ENCODE assay signal across 8 mouse cellular contexts in the genomic region with DNA sequence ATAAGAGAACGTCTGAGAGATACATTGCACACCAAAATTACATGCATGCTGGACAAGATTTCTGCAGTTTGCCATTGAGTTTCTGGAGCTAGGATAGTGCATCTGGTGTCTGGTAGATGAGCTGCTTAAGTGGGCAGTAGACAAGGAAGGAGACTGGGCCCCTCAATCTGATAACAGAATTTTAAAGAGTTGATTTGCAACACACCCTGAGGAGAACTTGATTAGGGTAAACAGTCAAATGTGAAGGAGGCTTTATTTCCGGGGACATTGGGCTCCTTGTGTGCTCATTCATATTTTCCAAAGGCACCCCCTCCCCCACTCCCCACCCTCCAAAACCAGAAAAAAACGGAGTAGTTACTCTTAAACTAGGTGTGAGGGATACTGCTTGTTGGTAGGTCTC. TPM values are rescaled to one million over a fixed set of nuclear protein-coding genes. Genes with fewer than 3 reads are reported as not detected.
A peak's percentile ranks its signal among the peaks of the same experiment; 100 is the strongest.
DNase-seq lines count a peak whose midpoint lies in the region; ATAC-seq and TF ChIP-seq lines count a peak whose summit lies in the region.

No protein-coding gene starts in this region.

- no peaks in the 10 kb centered on the region for H3K36me3 ChIP-seq in heart, postnatal 0 days (replicated peaks; ENCODE audit: control insufficient read depth, insufficient read depth, low read length)
- H3K36me3 ChIP-seq in hindbrain, embryonic 13.5 days = no peaks in the 10 kb centered on the region
- H3K36me3 ChIP-seq in midbrain, embryonic 12.5 days = no peaks in the 10 kb centered on the region

- H3K27ac ChIP-seq in heart, postnatal 0 days (ENCODE audit: low read depth) = peak overlapping the region; percentile 40; the same call in 1 of the 2 replicates
- H3K27ac ChIP-seq in hindbrain, embryonic 13.5 days = no peak overlapping the region
- no peak overlapping the region for H3K27ac ChIP-seq in midbrain, embryonic 12.5 days (replicated peaks)

- 0 out of 2 replicates have a peak overlapping the region, but pooled peaks have one; percentile 99 for H3K9ac ChIP-seq in heart, postnatal 0 days (replicated peaks; ENCODE audit: low read depth, low read length)
- H3K9ac ChIP-seq in hindbrain, embryonic 13.5 days = peak overlapping the region; percentile 98
- H3K9ac ChIP-seq in midbrain, embryonic 12.5 days (replicated peaks) = no peak overlapping the region

- DNase-seq in heart, postnatal 0 days (ENCODE audit: low spot score) = no peak
- no peak for DNase-seq in heart, adult 9 months (ENCODE audit: low spot score in 2 of 2)
- DNase-seq in c-Kit-positive CD71-positive TER-119-negative erythroid progenitor cells, embryonic 14.5 days (ENCODE audit: low read depth) = peak; percentile 63
- no peak for DNase-seq in adrenal gland, adult (ENCODE audit: inconsistent age in 2 of 2, low spot score in 1 of 2)
- DNase-seq in right cerebral cortex, postnatal 10 days (ENCODE audit: low spot score in 2 of 2) = no peak
- DNase-seq in left cerebral cortex, postnatal 4 days = no peak

- no peak for ATAC-seq in heart, postnatal 0 days (ENCODE audit: insufficient read depth, low read depth)
- no peak for ATAC-seq in hindbrain, embryonic 13.5 days (ENCODE audit: low FRiP score)
- ATAC-seq in midbrain, embryonic 12.5 days (ENCODE audit: low FRiP score, low read depth) = no peak

- no peak for TF ChIP-seq EP300 in heart, postnatal 0 days (IDR thresholded peaks at IDR 0.05; ENCODE audit: low read depth)

- no peaks in the 10 kb centered on the region for H3K27me3 ChIP-seq in heart, postnatal 0 days (ENCODE audit: control insufficient read depth, insufficient read depth, low read length)
- no peaks in the 10 kb centered on the region for H3K27me3 ChIP-seq in hindbrain, embryonic 13.5 days
- no peaks in the 10 kb centered on the region for H3K27me3 ChIP-seq in midbrain, embryonic 12.5 days

- intact Hi-C loops in left cerebral cortex, postnatal 4 days (cut with DNase I) = no loop called here

- H3K4me2 ChIP-seq in heart, postnatal 0 days (ENCODE audit: low read depth, low read length) = peak overlapping the region; percentile 86
- H3K4me2 ChIP-seq in hindbrain, embryonic 13.5 days = peak overlapping the region; percentile 78
- H3K4me2 ChIP-seq in midbrain, embryonic 12.5 days (replicated peaks) = peak overlapping the region; percentile 81

- H3K4me3 ChIP-seq in heart, postnatal 0 days (ENCODE audit: low read depth, low read length) = peak overlapping the region; percentile 86
- H3K4me3 ChIP-seq in hindbrain, embryonic 13.5 days = peak overlapping the region; percentile 98
- H3K4me3 ChIP-seq in midbrain, embryonic 12.5 days = peak overlapping the region; percentile 87; the same call in 1 of the 2 replicates

- no peaks in the 10 kb centered on the region for H3K9me3 ChIP-seq in heart, postnatal 0 days (replicated peaks; ENCODE audit: control insufficient read depth, low read length)
- no peaks in the 10 kb centered on the region for H3K9me3 ChIP-seq in hindbrain, embryonic 13.5 days
- H3K9me3 ChIP-seq in midbrain, embryonic 12.5 days = no peaks in the 10 kb centered on the region

- peaks cover 28% of the 10 kb centered on the region; the same call in 1 of the 2 replicates for H3K4me1 ChIP-seq in heart, postnatal 0 days (ENCODE audit: control insufficient read depth, insufficient read depth)
- peaks cover 34% of the 10 kb centered on the region for H3K4me1 ChIP-seq in hindbrain, embryonic 13.5 days (replicated peaks)
- H3K4me1 ChIP-seq in midbrain, embryonic 12.5 days = peaks cover 25% of the 10 kb centered on the region

- no peak for TF ChIP-seq CTCF in heart, postnatal 0 days (IDR thresholded peaks at IDR 0.05; ENCODE audit: low read depth)

- WGBS in heart, postnatal 0 days = 47% methylated on average over 3 of the region's 3 CpGs
- WGBS in hindbrain, embryonic 13.5 days = 71% methylated on average over 3 of the region's 3 CpGs
- 76% methylated on average over 3 of the region's 3 CpGs for WGBS in midbrain, embryonic 12.5 days

RNA-seq across cellular contexts. Expression of gene Fam117b, which starts 2.0 kb away (rescaled TPM):
- 7.3 and 7.7 TPM in 2 replicates for total RNA-seq in heart, postnatal 0 days (2014; rRNA removed; ENCODE audit: low replicate concordance)
- polyA plus RNA-seq in heart, postnatal 0 days (2015; fragmentation: Nextera tagmentation; extraction: Ambion mirVana) = 2.3 and 2.4 TPM in 2 replicates
- 28.9 and 29.2 TPM in 2 replicates for polyA plus RNA-seq in hindbrain, embryonic 13.5 days (2015; fragmentation: Nextera tagmentation; extraction: Ambion mirVana)
- polyA plus RNA-seq in midbrain, embryonic 12.5 days (2016; fragmentation: Nextera tagmentation; extraction: Ambion mirVana) = 26.8 and 32.5 TPM in 2 replicates
- total RNA-seq in left cerebral cortex, postnatal 4 days (2021) = 10 to 100 TPM; 89.7 to 92.1 TPM
